Mouse (Mus musculus): Measurements from ENCODE around the gene Dnajb3. TPM values are rescaled to one million over a fixed set of nuclear protein-coding genes. Genes with fewer than 3 reads are reported as not detected.

Gene Dnajb3
- total RNA-seq (2021): not detected
- long read RNA-seq, experiment 1: 0 reads
- long read RNA-seq, experiment 2: 0 reads

DNA sequence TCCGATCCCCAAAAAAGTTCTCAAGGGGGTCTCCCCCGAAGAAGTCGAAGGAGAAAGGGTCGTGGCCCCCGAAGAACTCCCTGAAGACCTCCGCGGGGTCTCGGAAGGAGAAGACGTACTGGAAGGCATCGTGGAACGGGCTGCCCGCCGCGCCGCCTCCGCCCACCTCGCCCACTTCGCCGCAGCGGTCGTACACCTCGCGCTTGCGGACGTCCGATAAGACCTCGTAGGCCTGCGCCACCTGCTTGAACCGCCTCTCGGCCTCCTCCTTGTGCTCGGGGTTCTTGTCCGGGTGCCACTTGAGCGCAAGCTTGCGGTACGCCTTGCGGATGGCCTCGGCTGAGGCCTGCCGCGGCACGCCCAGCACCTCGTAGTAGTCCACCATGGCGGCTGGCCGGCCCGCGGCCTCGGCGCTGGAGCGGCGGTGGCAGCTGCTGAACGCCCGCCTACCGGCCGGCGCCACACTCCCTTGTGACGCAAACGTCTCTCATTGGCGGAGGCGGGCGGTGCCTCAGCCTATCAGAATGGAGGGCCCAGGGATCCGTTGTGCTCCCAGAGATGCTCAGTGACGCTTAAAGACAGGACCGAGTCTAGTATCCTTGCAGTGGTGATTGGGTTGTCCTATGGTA, at the start of gene Dnajb3:
TSS of gene Dnajb3 (minus strand) at position 489 of the 629 bp plus-strand sequence.
- DNase-seq (ENCODE audit: low spot score): no peak

DNA sequence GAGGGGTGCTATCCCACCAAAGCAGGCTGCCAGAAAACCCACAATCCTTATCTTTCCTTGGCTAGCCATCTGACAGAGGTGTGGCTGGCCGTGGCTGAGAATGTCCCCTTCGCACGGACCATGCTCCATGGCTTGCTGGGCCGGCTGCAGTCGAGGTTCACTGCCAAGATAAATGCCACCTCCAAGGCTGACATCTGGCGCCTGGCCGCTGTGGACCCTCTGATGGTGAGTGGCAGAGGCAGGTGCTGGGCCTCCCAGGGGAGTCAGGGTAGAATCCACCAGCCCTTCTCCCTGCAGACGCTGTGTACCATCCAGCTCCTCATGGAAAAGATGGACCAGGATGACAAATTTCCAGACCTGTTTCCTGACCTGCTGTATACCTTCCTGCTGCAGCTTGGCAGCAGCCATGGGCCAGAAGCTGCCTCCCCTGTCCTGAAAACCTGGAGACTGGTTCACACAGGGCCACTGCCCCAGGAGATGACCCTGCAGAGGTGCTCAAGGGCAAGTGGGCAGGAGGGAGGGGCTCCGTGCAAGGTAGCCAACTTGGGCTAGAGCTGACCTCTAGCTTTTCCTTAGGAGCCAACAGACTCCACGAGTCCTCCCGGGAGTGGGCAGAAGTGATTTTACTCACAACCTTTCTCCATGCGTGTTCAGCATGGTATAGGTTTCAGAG, 49.3 kb upstream of the Dnajb3 start:
- no peak for DNase-seq (ENCODE audit: low spot score)

DNA sequence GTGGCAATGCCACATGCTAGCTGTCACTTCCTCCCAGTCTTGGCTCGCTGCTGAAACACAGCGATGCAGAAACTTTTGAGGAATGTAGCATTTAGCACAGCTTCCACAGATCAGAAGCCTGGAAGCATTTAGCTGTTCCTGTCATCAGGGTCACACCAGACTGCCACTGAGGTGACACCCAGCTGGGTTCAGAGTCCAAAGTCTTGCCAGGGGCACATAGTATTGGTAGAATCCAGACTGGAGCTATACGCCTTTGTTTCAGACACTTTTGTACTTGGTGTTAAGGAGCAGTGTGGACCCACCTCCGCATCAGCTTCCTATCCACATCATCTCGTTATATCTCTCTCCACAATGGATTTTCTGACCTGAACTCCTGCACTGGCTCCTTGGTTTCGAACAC, 48.0 kb upstream of the Dnajb3 start:
- DNase-seq (ENCODE audit: low spot score): no peak

DNA sequence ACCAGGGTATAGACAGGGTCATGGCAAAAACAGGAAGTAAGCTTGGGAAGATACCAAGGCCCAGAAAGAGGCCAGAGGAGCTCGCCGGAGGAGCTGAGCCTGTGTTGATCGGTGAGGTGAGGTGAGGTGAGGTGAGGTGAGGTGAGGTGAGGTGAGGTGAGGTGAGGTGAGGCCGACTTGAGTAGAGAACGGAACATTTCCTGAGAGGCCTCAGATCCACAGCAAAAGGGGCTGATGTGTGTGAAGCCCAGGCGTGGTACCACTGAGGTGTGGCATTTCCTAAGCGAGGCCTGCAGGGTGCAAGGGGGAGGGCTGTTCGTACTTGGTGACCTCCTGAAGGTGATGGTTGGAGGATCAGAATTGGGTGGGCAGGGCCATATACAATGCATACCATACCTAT, 47.5 kb upstream of the Dnajb3 start:
- no peak for DNase-seq (ENCODE audit: low spot score)

DNA sequence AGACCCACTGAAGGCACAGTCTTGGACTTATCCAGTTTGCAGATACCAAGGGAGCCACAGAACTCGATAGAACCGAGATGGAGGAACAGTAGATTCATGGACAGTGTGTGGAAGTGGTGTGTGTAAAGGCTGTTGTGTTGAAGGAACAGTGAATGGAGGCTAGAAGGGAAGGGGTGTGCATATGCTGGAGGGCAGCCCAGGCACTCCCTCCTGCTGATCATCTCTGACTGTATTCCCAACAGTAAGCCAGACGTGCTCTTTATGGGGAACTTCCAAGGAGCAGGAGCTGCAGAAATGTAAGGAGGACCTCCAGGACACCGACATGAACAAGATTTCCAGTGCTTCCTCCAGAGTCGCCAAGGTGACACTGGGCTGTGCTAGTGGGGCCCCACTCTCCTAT, 44.4 kb upstream of the Dnajb3 start:
- DNase-seq (ENCODE audit: low spot score): no peak

DNA sequence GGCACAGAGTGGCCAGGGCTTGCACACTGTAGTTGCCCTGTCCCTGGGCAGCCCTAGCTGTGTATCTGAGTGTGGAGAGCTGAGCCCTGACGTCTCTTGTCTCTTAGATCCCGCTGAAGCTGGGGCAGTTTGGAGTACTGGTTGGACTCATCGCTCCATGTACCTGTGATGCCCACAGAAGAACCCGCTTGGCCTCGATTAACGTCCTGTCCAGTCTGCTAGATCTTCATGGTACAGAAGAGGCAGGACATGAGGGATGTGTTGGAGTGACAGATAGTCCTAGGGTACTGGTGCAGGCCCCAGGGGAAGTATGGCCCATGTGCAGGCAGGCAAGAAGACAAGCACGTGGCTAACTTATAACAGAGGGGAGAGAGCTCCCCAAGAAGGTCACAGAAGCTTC, 44.0 kb upstream of the Dnajb3 start:
- DNase-seq (ENCODE audit: low spot score): no peak

DNA sequence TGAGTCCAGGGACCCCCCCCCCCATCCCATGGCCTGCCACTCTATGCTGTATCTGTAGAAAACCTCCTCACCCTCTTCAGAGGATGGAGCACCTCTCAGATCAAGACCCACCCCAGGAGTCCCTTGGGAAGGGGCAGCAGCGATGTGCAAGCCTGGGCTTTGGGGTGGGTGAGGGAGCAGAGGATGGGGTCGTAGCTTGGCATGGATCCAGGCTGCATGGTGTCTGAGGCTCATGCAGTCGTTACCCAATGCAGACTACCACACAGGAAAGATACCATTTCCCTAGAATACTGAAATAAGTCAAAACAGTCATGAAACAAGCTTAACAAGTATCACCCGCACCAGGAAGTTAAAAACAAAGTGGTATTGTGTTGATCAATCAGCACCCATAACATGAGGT, 43.1 kb upstream of the Dnajb3 start:
- no peak for DNase-seq (ENCODE audit: low spot score)

DNA sequence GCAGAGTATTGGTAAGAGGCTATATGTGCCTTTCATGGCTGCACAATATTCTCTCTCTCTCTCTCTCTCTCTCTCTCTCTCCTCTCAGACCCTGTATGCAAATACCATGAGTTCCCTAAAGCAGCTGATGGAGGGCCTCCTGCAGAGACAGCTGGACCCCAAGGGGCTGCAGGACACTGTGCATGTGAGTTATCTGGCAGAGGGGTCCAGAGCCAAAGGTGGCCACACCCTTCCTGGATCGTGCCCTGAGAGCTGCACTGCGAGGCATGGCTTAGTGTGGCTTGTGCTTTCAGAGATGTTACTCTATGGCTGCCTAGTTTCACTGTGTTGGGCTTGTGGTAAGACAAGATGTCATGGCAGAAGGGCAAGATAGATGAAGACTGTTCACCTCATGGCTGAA, 42.1 kb upstream of the Dnajb3 start:
- no peak for DNase-seq (ENCODE audit: low spot score)

DNA sequence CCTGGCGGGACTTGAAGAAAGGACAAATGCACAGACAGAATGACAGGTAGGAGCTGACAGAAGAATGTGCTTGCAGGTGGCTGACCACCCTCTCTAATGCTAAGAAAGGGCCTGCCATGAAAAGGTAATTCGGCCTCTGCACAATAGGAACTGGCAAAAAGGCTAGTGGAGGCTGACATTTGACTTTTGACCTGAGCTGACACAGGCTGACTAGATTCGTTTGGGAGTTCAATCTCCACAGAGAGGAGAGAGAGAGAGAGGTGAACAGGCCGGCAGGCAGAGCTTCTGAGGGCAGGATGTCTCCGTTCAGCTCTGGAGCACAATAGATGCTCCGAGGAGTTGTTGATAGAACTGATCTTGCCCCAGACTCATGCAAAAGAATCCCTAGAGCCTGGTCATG, 40.8 kb upstream of the Dnajb3 start:
- no peak for DNase-seq (ENCODE audit: low spot score)

DNA sequence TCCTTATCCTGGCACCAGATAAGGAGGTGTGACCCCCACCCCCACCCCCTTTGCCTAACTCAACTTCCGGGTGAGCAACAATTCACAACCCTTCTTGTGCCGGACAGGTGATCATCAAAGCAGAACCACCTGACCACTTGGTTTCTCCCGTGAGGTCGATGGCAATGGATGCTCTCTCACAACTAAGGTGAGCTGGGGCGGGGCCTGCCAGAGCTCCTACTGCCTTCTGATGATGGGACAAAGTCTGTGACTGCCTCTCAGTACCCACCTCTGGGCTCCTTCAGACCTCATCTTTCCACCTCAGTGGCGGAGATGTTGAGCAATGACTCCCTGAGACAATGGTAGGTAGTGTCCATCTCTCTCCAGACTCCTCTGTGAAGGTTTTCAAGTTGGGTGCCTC, 40.3 kb upstream of the Dnajb3 start:
- no peak for DNase-seq (ENCODE audit: low spot score)

DNA sequence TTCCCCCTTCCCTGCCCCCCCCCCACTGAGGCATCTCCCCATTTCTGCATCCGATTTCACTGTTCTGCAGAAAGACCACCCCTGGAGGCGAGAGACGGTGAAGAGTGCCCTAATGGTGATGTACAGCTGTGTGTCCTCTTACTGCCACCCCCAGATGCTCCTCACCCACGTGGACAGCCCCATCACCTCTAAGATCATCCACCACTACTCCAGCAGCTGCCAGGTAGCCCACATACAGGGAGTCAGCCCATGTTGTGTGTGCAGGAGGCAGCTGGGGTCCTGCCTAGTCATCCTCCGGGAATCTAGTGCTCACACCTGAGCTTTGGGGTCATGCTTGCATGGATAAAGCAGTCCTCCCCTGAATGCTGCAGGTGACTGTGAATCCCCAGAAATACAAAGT, 38.3 kb upstream of the Dnajb3 start:
- no peak for DNase-seq (ENCODE audit: low spot score)

DNA sequence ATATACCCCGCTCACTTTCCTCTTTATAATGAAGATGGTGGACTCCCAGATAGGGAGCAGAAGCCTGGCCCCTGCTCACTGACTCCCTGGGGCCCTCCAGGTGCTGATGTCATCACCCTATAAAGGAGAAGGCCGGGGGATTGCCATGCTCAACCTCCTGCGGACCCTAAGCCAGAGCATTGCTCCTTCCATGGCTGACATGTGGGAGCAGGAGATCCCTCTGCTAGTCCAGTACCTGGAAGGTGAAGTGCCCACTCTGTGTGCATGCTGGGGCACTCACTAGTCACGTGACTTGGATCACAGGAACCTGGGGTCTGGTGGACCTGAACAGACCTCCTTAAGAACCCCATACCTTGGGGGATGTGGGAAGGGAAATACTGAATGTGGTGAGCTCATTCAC, 35.0 kb upstream of the Dnajb3 start:
- no peak for DNase-seq (ENCODE audit: low spot score)

DNA sequence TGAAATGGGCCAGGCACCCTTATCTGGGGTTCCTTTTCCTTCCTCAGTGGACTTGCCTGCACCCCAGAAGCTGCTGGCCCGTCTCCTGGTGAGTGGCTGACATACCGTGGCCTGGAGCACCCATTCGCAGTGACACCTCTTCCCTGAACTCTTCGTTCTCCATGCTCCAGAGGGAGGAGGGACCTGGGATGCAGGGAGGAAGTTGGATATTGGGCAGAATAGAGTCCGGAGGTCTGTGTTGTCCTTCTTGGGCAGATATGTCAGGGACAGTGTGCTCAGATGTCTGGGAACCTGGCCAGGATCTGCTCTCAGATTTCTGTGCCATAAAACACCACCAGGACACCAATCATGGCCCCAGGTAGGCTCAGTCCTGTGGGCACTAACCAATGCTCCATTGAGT, 34.5 kb upstream of the Dnajb3 start:
- no peak for DNase-seq (ENCODE audit: low spot score)

DNA sequence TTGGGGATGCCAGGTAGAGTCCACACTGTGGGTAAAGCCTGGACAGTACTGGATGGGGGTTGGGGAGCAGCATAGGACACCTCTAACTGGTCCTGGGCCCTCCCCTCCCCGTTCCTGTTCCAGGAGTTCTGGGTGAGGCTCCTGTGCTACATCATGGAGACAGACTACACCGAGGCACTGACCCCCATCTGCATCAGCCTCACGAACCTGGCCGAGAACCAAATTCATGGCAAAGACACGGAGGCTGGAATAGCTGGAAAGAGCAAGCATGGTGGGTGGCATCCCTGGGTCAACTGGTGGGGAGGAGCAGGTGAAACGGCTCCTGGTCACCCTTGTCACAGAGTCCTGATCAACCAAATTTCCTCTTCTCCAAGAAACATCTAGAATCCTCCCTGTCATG, 33.2 kb upstream of the Dnajb3 start:
- DNase-seq (ENCODE audit: low spot score): no peak

DNA sequence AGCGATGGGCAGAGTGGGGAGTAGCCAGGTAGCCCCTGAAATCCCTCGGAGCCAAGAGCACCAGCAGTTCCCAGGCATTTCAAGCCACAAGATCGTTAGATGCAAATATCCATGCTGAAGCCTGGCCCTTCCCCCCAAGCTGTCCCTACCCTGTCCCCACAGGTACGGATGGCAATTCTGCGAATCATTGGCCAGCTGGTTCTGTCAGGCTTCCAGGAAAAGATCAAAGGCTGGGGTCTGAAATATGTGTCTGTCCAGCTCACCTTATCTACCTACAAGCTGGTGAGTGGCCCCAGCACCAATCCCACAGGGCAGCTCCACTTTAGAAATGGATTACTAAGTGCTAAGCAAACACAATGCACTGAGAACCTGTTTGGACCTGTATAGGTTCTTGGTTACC, 31.7 kb upstream of the Dnajb3 start:
- no peak for DNase-seq (ENCODE audit: low spot score)

DNA sequence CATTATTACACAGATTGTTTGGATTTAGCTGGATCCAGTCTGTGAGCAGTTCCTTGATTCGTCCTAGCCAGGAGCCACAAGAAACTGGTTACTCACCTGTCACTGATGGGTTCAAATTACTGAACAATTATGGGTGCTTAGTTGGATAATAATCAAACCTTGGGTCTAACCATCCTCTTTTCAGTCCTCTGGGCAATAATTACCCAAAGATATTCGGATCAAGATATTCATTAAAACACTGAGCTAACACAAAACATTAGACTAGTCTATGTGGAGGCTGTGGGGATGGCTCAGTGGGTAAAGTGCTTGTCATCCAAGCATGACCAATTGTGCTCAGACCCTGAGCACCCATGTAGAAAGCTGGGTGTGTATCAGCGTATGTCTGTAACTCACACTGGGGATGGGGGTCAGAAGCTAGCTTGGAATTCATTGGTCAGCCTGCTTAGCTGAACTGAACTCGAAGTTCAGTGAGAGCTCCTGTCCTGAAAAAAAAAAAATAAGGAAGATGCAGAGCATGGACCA, 30.4 kb upstream of the Dnajb3 start:
- no peak for DNase-seq (ENCODE audit: low spot score)

DNA sequence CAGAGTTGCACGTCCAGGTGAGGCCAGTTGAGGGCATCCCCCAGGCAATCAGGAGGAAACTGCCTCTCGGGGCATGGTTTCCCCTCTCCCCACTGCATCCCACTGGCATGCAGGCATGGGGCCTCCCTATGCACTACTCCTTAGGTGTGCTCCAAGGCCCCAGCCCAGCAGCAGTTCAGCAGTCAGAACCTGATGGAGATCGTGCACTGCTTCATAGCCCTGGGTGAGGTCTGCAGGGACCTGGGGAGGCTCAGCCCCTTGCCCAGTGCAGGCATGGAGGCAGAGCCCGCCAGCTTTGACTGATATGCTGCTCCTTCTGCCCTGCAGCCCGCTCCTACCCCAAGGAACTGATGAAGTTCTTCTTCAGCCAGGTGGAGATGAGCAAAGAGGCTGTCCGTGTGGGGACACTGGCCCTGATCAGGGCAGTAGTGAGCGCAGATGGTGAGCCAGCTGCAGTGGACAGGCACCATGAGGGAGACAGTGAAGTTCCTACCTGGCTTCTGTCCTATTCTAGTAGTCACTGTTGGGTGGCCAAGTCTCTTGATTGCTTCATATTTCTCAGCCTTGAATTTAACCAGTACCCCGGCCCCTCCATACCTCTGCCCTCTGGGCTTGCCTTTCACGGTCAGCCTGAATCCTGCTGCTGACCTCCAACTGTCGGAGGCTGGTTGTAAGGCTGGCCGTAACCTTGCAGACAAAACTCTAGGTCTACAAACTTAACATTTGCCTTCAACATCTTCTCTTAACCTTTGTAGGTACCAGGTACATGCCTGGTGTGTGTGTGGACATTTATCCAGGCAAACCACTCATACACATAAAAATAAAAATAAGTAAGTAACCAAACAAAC, 29.7 kb upstream of the Dnajb3 start:
- no peak for DNase-seq (ENCODE audit: low spot score)

DNA sequence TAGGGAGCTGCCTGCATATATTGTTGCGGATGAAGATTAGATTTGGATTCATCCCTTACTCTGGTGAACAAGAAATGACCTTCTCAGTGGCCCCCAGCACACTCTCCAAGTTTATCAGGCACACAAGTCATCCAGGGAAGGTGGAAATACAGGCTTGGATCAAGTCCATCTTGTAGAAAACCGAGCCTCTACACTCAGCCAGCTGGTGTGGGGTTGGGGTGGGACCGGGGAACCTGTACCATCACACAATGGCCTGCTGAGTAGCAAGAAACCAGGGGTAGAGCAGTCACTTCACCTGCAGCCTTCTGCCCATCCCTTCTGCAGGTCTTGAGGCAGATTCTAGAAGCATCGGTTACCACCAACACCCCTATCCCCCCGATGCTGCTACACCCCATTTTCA, 29.1 kb upstream of the Dnajb3 start:
- no peak for DNase-seq (ENCODE audit: low spot score)

DNA sequence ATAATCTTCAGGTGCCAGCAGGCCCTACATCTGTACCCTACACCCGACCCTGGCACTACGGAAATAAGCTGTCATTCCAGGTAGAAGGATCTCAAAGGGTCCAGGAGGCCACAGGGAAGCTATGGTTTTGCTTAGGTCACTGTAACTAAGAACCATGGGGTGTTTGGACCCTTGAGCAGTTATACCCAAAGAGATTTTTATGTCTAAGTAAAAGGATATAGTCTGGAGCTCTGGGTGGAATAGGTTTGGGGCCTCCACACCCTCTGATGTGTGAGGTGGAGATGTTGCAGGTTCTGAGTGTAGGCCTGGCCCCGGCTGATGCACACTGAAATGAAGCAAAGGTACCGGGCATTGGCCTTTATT, 28.6 kb upstream of the Dnajb3 start:
- DNase-seq (ENCODE audit: low spot score): no peak

DNA sequence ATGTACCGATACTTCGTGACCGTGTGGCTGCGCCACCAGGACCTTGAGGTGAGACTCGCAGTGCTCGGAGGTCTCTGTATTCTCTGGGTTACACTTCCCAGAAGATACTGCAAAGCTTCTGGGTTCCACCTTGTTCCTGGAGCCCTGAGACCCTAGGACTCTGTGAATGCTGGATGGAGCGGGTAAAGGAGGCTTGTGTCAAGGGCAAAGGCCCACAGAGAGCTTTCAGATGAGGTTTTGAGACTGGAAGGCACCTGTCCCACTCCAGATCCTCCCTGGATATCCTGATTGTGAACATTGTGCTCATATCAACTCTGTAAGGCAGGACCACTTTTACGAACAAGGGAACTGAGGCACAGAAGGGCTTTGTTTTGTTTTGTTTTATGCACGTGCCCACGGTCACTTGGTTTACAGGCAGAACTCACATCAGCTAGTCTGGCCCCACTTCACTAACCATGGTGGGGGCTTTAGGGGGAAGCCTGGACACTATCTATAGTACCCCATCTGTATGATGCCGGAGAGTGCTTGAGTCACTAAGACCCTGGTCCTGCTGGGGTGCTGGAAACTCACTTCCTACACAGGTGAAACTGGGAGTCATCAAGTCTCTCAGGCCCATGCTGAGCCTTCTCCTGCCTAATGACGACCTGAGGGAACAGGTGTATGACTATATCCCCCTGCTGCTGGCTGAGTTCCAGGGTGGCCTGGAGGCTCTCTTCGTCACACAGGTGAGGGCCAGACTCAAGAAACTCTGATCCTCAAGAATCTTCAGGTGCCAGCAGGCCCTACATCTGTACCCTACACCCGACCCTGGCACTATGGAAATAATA, 28.1 kb upstream of the Dnajb3 start:
- no peak for DNase-seq (ENCODE audit: low spot score)

DNA sequence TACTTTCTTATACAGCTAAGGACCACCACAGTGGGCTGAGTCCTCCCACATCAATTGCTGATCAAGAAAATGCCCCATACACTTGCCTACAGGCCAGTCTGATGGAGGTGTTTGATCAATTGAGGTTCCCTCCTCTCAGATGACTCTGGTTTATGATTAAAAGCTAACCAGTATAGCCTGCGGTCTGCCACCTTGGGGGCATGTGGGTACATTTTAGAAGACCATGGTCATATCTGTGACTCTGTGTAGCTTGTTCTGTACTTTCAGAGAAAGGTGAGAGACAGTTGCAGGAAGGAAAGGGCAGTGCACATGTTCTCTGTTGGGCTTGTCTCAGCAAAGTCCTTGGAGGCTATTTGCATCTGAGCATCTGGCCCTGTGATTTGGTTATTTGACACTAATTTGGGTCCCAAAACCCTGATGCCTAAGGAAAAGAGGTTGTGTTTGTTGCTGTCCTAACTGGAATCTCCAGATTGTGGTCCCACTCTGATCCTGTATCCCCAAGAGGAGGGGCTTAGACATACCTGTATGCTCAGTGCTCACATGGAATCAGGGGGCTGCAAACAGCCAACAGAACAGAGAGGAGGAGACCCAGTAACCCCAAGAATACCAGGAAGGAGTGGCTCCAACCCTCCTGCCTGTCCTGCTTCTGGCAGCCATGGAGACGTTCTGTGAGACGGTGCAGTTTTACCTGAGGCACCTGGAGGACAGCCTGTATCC, 27.2 kb upstream of the Dnajb3 start:
- no peak for DNase-seq (ENCODE audit: low spot score)

All from gastrocnemius, adult 18-20 months (tissue).